Mouse (Mus musculus) hindbrain, embryonic 11.5 days (tissue): ENCODE measurements around the gene Nfasc. TPM values are rescaled to one million over a fixed set of nuclear protein-coding genes. Genes with fewer than 3 reads are reported as not detected.

Experiments used
- ATAC-seq: fragments of 200-750 bp; cut with Nextera tagmentation; 2 replicates; pipeline ENCODE4 v1.8.0; 2017; ENCODE audit warnings: mild to moderate bottlenecking, moderate TSS enrichment, moderate library complexity; ENCODE audit not compliant: low FRiP score
- DNase-seq: peaks from one replicate; pipeline ENCODE4 v3.0.0-alpha.2; 2015; ENCODE audit warnings: low spot score
- H3K27ac ChIP-seq: fragments of 300-500 bp; sonication (generic); 2 replicates; pipeline ENCODE4 v1.5.1; 2014; ENCODE audit warnings: mild to moderate bottlenecking, low read depth, low read length
- H3K27me3 ChIP-seq: fragments of 300-500 bp; sonication (generic); 2 replicates; pipeline ENCODE4 v1.6.1; 2014; ENCODE audit warnings: mild to moderate bottlenecking, low read length, moderate library complexity, mixed read lengths; ENCODE audit not compliant: control insufficient read depth, insufficient read depth
- H3K36me3 ChIP-seq: fragments of 300-500 bp; sonication (generic); 2 replicates; pipeline ENCODE4 v1.6.1; 2014; ENCODE audit warnings: mild to moderate bottlenecking, low read length, moderate library complexity, mixed read lengths; ENCODE audit not compliant: control insufficient read depth, insufficient read depth
- H3K4me1 ChIP-seq: fragments of 300-500 bp; sonication (generic); replicated peaks from 2 replicates; pipeline ENCODE4 v1.6.1; 2014; ENCODE audit warnings: low read length, mixed read lengths; ENCODE audit not compliant: control insufficient read depth, insufficient read depth
- H3K4me2 ChIP-seq: fragments of 300-500 bp; sonication (generic); replicated peaks from 2 replicates; pipeline ENCODE4 v1.6.1; 2014; ENCODE audit warnings: mild to moderate bottlenecking, low read depth, low read length
- H3K4me3 ChIP-seq: fragments of 300-500 bp; sonication (generic); 2 replicates; pipeline ENCODE4 v1.5.1; 2014; ENCODE audit warnings: low read depth, low read length
- H3K9ac ChIP-seq: fragments of 300-500 bp; sonication (generic); 2 replicates; pipeline ENCODE4 v1.6.1; 2014; ENCODE audit warnings: low read depth, low read length
- H3K9me3 ChIP-seq: fragments of 300-500 bp; sonication (generic); 2 replicates; pipeline ENCODE4 v1.6.1; 2016; ENCODE audit warnings: low read length; ENCODE audit not compliant: control insufficient read depth
- WGBS: fragments of 180-500 bp; shearing (Covaris S2); extraction: QIAGEN DNeasy Blood & Tissue Kit; methylation state at CpG from one replicate; pipeline ENCODE4 v1.1.7; 2014; 5-methylcytosine and 5-hydroxymethylcytosine counted together
- polyA plus RNA-seq: library from polyadenylated mRNA; unstranded; fragments of >200 nt; fragmentation: Nextera tagmentation; extraction: Ambion mirVana; gene quantifications from 2 replicates; pipeline ENCODE4 v1.2.1, GENCODE M21; 2014

The Nfasc gene
- polyA plus RNA-seq, 1 experiment from 2014 or later, result 38.0 TPM

DNA sequence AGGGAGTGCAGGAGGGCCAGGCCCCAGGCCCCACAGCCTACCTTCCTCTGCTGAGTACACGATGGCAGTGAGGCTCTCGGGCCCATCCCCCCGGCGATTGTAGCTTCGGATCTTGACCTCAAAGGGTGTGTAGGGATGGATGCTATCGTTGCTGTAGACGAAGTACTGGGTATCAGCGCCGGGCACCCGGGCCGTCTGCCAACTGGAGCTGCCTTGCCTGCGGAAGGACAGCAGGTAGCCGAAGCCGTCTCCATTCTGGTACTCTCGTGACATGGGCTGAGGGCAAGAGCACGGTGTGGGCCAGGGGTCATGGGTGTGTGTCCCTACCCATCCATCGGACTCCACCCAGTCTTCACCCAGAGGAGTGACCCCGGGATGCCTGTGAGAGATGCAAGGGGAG, 223.0 kb downstream of the Nfasc start:
- Histone ChIP-seq H3K4me2 (no peak overlapping the region), H3K27me3 (no peaks in the 10 kb centered on the region), H3K36me3 (no peaks in the 10 kb centered on the region), H3K9me3 (no peaks in the 10 kb centered on the region), H3K27ac (no peak overlapping the region), H3K4me3 (no peak overlapping the region), H3K9ac (no peak overlapping the region), H3K4me1 (no peaks in the 10 kb centered on the region)
- DNase-seq (no peak), ATAC-seq (no peak)
- 89% methylated on average over 18 of the region's 18 CpGs for WGBS

DNA sequence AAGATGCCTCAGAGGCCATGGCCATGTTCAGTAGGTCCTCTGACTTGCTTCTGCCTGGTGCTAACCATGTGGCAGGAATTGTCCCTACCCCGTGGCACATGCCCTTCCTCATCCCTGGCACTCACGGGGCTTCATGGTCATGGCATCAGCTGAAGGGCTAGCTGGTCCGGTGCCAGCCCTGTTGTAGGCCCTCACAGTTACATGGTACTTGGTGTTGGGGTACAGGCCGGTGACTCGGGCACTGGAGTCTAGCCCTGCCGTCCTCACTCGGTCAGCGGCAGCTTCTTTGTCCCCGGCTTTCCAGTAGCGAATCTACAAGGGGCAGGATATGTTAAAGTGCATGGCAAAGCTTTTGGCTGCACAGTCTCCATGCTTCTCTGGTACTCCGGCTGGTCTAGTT, 224.8 kb downstream of the Nfasc start:
- Histone ChIP-seq H3K4me3 (no peak overlapping the region), H3K4me2 (no peak overlapping the region), H3K36me3 (no peaks in the 10 kb centered on the region), H3K4me1 (no peaks in the 10 kb centered on the region), H3K27ac (no peak overlapping the region), H3K9ac (no peak overlapping the region), H3K9me3 (no peaks in the 10 kb centered on the region), H3K27me3 (no peaks in the 10 kb centered on the region)
- DNase-seq, result no peak
- 96% methylated on average over 11 of the region's 11 CpGs for WGBS
- ATAC-seq, result no peak

DNA sequence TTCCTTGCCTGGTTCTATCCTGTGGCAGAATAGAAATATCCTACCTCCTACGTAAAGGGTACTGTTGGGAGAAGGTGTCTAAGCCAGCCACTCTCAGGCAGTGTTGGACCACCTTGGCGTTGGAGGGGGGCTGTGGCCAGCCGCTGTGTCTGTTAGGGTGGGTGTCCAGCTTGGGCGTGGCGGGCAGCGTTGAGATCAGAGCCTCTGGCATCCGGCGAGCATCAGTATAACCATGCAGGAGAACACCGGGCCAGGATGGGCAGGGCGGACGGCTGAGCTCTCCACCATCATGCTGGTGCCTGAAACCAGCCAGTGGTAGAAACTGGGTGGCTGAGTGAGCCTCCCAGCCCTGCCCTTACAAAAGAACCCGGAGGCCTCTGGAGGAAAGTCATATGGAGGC, 226.3 kb downstream of the Nfasc start:
- no peak overlapping the region for H3K9ac ChIP-seq
- no peaks in the 10 kb centered on the region for H3K4me1 ChIP-seq
- DNase-seq, result no peak
- WGBS, result 93% methylated on average over 12 of the region's 12 CpGs
- H3K36me3 ChIP-seq, result no peaks in the 10 kb centered on the region
- no peak overlapping the region for H3K4me2 ChIP-seq
- no peak for ATAC-seq
- no peak overlapping the region for H3K4me3 ChIP-seq
- no peaks in the 10 kb centered on the region for H3K27me3 ChIP-seq
- H3K27ac ChIP-seq, result no peak overlapping the region
- H3K9me3 ChIP-seq, result no peaks in the 10 kb centered on the region

Other genes starting within 250 kb of the Nfasc start
- gene Tmem81, start 235.6 kb downstream of the Nfasc start, polyA plus RNA-seq, result 1.3 TPM in 2 replicates
- gene Cntn2, start 198.5 kb downstream of the Nfasc start, polyA plus RNA-seq, result 45.9 and 68.9 TPM in 2 replicates
- gene Lrrn2, start 138.5 kb upstream of the Nfasc start, polyA plus RNA-seq, result 6.2 and 7.2 TPM in 2 replicates